Mouse (Mus musculus): Measurements from ENCODE around the gene Tmem97. TPM values are rescaled to one million over a fixed set of nuclear protein-coding genes. Genes with fewer than 3 reads are reported as not detected.
"Not testable (repeated sequence)": the region's sequence is repeated elsewhere in the genome, so short reads cannot be mapped to it uniquely, and the experiment has no call there.

The Tmem97 gene
- total and polyA plus RNA-seq, 3 experiments: 166 to 215 (median 207) TPM

DNA sequence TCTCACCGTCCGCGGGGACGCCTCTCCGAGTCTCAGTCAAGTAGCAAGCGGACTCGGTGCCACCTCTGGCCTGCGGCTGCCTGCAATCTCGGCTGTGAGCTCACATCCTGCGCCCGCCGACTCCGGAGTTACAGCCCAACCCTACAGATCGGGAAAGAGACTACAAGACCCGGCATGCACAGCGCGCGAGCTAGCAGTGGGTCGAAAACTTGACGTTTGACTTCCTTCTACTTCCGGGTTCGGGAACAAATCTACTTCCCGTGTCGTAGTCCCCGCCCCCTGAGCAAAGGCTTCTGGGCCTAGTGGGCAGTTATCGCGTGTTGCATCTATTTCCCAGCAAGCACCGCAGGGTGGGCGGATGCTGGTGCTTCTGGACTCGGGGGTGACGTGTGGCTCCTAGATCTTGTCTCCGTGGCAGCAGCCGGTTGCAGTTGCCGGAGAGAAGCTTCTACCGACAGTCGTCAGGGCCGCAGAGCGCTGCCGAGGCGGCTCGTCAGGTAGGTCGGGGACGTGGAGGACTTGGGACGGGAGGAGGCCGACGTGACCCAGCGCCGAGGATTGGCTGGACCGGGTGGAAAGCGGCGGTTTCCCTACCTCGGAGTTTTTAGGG, 14.4 kb downstream of the Tmem97 start, which contains the start of the genes Tnfaip1 and Ift20 (continued):
- TF ChIP-seq JUND (IDR thresholded peaks at IDR 0.05; ENCODE audit: low read depth, low read length) (no peak), RCOR1 (IDR thresholded peaks at IDR 0.05; ENCODE audit: low read depth, low read length) (peak; percentile 83), NRF1 (IDR thresholded peaks at IDR 0.05; ENCODE audit: insufficient read depth, low read depth, low read length, poor library complexity, severe bottlenecking) (peak; percentile 56)

DNA sequence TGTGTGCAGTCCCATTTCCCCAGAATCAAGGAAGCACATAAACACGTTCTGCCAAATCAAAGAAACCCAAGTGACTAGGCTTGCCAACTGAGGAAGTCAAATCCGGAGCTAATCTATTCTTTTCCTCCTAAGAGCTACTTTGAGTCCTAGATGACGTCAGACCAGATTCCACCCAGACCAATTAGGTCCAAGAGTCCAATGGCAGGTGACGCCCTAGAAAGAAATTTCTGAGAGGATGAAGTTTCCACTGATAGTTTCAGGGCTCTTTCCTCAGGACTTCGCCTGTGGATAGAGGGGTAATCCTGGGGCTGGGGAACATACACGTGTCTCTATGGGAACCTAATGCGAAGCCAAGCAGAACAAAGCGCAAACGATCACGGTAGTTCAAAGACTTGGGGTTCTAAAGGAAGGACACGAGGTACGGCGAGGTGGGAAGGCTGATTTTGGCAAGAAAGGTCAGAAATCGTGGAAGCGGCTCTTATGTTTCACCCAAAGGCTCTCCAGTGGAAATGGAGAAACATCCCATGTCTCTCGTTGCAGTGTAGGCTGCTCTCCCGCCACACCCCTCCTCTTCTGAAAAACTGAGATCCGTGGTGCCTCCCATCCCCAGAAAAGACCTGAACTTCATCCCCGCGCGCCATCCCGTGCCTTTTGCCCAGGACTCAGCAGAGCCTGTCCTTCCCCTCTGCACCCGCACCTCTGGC, 15.0 kb downstream of the Tmem97 start:
- Histone ChIP-seq H3K27me3 (ENCODE audit: control insufficient read depth in 1 of 2, insufficient read depth in 2 of 2, low read length in 2 of 2) (no peaks in the 10 kb centered on the region), H3K4me3 (ENCODE audit: control insufficient read depth in 1 of 2, insufficient read depth in 1 of 2, low read depth in 2 of 2, low read length in 2 of 2) (peak overlapping the region; percentile 67 to 81), H3K27ac (ENCODE audit: control insufficient read depth, low read depth, low read length) (peak overlapping the region; percentile 29; the same call in 1 of the 2 replicates), H3K36me3 (ENCODE audit: control insufficient read depth in 1 of 2, insufficient read depth in 2 of 2, low read length in 2 of 2) (peaks cover 3 to 25% of the 10 kb centered on the region in 2 experiments), H3K9me3 (replicated peaks; ENCODE audit: insufficient read depth, low read length) (no peaks in the 10 kb centered on the region), H3K79me2 (ENCODE audit: control insufficient read depth, insufficient read depth, low read length, poor library complexity) (peaks cover 23% of the 10 kb centered on the region), H3K4me1 (ENCODE audit: control insufficient read depth in 1 of 2, insufficient read depth in 2 of 2, low read length in 2 of 2) (peaks cover 0 to 34% of the 10 kb centered on the region in 2 experiments; a peak in 3 of 4 replicates), H3K9ac (ENCODE audit: control insufficient read depth, low read depth, low read length, poor library complexity, severe bottlenecking) (peak overlapping the region; percentile 48)
- DNase-seq (ENCODE audit: low read depth, low spot score): peak; percentile 76
- TF ChIP-seq MAX (IDR thresholded peaks at IDR 0.05; ENCODE audit: low read length): peak; percentile 65
- no peak for TF ChIP-seq CHD1 (IDR thresholded peaks at IDR 0.05; ENCODE audit: low read depth, low read length)
- peak; percentile 67 for TF ChIP-seq RCOR1 (IDR thresholded peaks at IDR 0.05; ENCODE audit: low read depth, low read length)

- H3K27ac ChIP-seq (ENCODE audit: control insufficient read depth, low read depth, low read length): no peak overlapping the region
- H3K36me3 ChIP-seq (ENCODE audit: control insufficient read depth in 1 of 2, insufficient read depth in 2 of 2, low read length in 2 of 2): peaks cover 3 to 25% of the 10 kb centered on the region in 2 experiments
- no peaks in the 10 kb centered on the region for H3K27me3 ChIP-seq (ENCODE audit: control insufficient read depth in 1 of 2, insufficient read depth in 2 of 2, low read length in 2 of 2)
- no peaks in the 10 kb centered on the region for H3K9me3 ChIP-seq (replicated peaks; ENCODE audit: insufficient read depth, low read length)
- no peak overlapping the region for H3K9ac ChIP-seq (ENCODE audit: control insufficient read depth, low read depth, low read length, poor library complexity, severe bottlenecking)
- peaks cover 0 to 34% of the 10 kb centered on the region in 2 experiments; a peak in 3 of 4 replicates for H3K4me1 ChIP-seq (ENCODE audit: control insufficient read depth in 1 of 2, insufficient read depth in 2 of 2, low read length in 2 of 2)
- DNase-seq (ENCODE audit: low read depth, low spot score): no peak
- no peak overlapping the region for H3K4me3 ChIP-seq (ENCODE audit: control insufficient read depth in 1 of 2, insufficient read depth in 1 of 2, low read depth in 2 of 2, low read length in 2 of 2)
- TF ChIP-seq UBTF (IDR thresholded peaks at IDR 0.05; ENCODE audit: borderline replicate concordance, insufficient read depth, low read depth, low read length) (no peak), ZKSCAN1 (IDR thresholded peaks at IDR 0.05; ENCODE audit: low read depth, low read length) (no peak), E2F4 (IDR thresholded peaks at IDR 0.05; ENCODE audit: borderline replicate concordance, low read depth, low read length) (no peak), SMC3 (IDR thresholded peaks at IDR 0.05; ENCODE audit: low read depth, low read length) (peak; percentile 29; the same call in 1 of the 2 replicates), HCFC1 (IDR thresholded peaks at IDR 0.05; ENCODE audit: low read depth, low read length) (no peak), USF1 (IDR thresholded peaks at IDR 0.05; ENCODE audit: low read depth, low read length) (no peak), GABPA (IDR thresholded peaks at IDR 0.05; ENCODE audit: low read depth, low read length) (no peak), ZMIZ1 (IDR thresholded peaks at IDR 0.05; ENCODE audit: low read depth, low read length) (no peak), RAD21 (IDR thresholded peaks at IDR 0.05; ENCODE audit: low read depth, low read length) (peak; percentile 11), ZC3H11A (IDR thresholded peaks at IDR 0.05; ENCODE audit: low read depth, low read length) (no peak), USF2 (IDR thresholded peaks at IDR 0.05; ENCODE audit: borderline replicate concordance in 1 of 2, insufficient read depth in 1 of 2, low read depth in 1 of 2, low read length in 2 of 2) (no peak), ETS1 (IDR thresholded peaks at IDR 0.05; ENCODE audit: low read depth, low read length) (no peak), ZNF384 (IDR thresholded peaks at IDR 0.05; ENCODE audit: low read depth, low read length) (no peak), CTCF (IDR thresholded peaks at IDR 0.05 in 2 of 3, conservative IDR thresholded peaks at IDR 0.05 in 1 of 3; ENCODE audit: control insufficient read depth in 1 of 3, insufficient read depth in 1 of 3, low read depth in 2 of 3, low read length in 3 of 3, poor library complexity in 1 of 3, severe bottlenecking in 1 of 3) (peak; percentile 19 to 43 (median 29); a peak in 5 of 6 replicates), MAZ (IDR thresholded peaks at IDR 0.05; ENCODE audit: low read depth, low read length) (no peak), SIN3A (IDR thresholded peaks at IDR 0.05; ENCODE audit: low read length) (no peak)
- peaks cover 23% of the 10 kb centered on the region for H3K79me2 ChIP-seq (ENCODE audit: control insufficient read depth, insufficient read depth, low read length, poor library complexity)
Observed at GRCm38 (mm10) chr11:78534516-78534915, 16.1 kb downstream of the Tmem97 start.

DNA sequence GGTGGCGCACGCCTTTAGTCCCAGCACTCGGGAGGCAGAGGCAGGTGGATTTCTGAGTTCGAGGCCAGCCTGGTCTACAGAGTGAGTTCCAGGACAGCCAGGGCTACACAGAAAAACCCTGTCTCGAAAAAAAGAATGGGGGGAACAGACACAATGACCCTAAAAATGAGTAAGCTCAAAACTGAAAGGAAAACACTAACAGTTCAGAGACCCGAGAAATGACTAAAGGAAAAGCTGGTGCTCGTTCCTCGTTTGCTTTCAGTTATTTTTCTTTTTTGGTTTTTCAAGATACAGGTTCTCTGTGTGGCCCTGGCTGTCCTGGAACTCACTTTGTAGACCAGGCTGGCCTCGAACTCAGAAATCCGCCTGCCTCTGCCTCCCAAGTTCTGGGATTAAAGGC, 19.1 kb downstream of the Tmem97 start:
- H3K4me1 ChIP-seq (ENCODE audit: control insufficient read depth in 1 of 2, insufficient read depth in 2 of 2, low read length in 2 of 2): peaks cover 0 to 12% of the 10 kb centered on the region in 2 experiments; a peak in 3 of 4 replicates
- H3K4me3 ChIP-seq (ENCODE audit: control insufficient read depth in 1 of 2, insufficient read depth in 1 of 2, low read depth in 2 of 2, low read length in 2 of 2); H3K36me3 ChIP-seq (ENCODE audit: control insufficient read depth in 1 of 2, insufficient read depth in 2 of 2, low read length in 2 of 2); H3K79me2 ChIP-seq (ENCODE audit: control insufficient read depth, insufficient read depth, low read length, poor library complexity); DNase-seq (ENCODE audit: low read depth, low spot score); H3K27me3 ChIP-seq (ENCODE audit: control insufficient read depth in 1 of 2, insufficient read depth in 2 of 2, low read length in 2 of 2); H3K27ac ChIP-seq (ENCODE audit: control insufficient read depth, low read depth, low read length); H3K9me3 ChIP-seq (replicated peaks; ENCODE audit: insufficient read depth, low read length); H3K9ac ChIP-seq (ENCODE audit: control insufficient read depth, low read depth, low read length, poor library complexity, severe bottlenecking): not testable (repeated sequence)

Measured in MEL (cell line).